Mouse (Mus musculus) embryonic stem cell, embryonic (primary cell): ENCODE data around the gene Afap1l2.

ENCODE experiments used
- CTCF ChIA-PET, 4 experiments: fragments of 300-600 bp in 2 of 4; fragments of 350-600 bp in 2 of 4; sonication (Branson Sonifier 250); formaldehyde crosslinking; loops; one replicate each; lab custom pipeline; 2022; ENCODE audit warnings: inconsistent platforms in 2 of 4; lab: Charles Lee
- POLR2A ChIA-PET, 4 experiments: fragments of 300-600 bp in 2 of 4; fragments of 350-600 bp in 2 of 4; sonication (Branson Sonifier 250); formaldehyde crosslinking; loops; one replicate each; lab custom pipeline; 2022; ENCODE audit warnings: antibody characterized with exemption in 4 of 4, inconsistent platforms in 1 of 4; lab: Charles Lee

Gene Afap1l2

DNA sequence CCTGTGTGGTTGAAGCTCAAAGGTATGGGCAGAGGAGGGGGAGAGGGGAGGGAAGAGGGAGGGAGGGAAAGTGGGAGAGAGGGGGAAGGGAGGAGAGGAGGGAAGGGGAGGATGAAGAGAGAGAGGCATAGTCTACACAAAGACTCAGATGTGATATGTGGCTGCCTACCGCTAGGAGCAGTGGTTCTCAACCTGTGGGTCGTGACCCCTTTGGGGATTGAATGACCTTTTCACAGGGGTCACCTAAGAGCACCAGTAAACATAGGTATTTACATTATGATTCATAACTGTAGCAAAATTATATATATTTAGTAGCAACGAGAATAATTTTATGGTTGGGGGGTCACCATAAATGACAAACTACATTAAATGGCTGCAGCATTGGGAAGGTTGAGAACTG lies 74.2 kb downstream of the Afap1l2 start:
- POLR2A ChIA-PET = interaction anchor here in 3 of 4 experiments (0.6 to 0.7 kb wide), 6 partner anchors 18 to 1121 kb away, joined by 3 to 12 read pairs (median 3); no protein-coding TSS in a partner anchor
- CTCF ChIA-PET = interaction anchor here in 3 of 4 experiments (0.6 to 1.1 kb wide), 3 partner anchors 26 to 1064 kb away, joined by 3 to 6 read pairs (median 4); partner anchors contain the start of gene Afap1l2 (in 1 of the 3)

GRCm38 (mm10) chr19:56930029-56930428 lies 78.0 kb downstream of the Afap1l2 start:
- CTCF ChIA-PET = interaction anchor here in 3 of 4 experiments (0.6 to 2.2 kb wide), 6 partner anchors 11 to 712 kb away, joined by 3 to 14 read pairs (median 6); partner anchors contain the start of gene Tdrd1 (in 1 of the 3)

GRCm38 (mm10) chr19:56929392-56929791 lies 78.6 kb downstream of the Afap1l2 start:
- CTCF ChIA-PET = interaction anchor here in 3 of 4 experiments (0.6 to 2.2 kb wide), 5 partner anchors 10 to 713 kb away, joined by 3 to 14 read pairs (median 6); no protein-coding TSS in a partner anchor
- POLR2A ChIA-PET = interaction anchor here in 1 of 4 experiments (1.2 kb wide), 1 partner anchor 8 kb away, joined by 3 read pairs; no protein-coding TSS in a partner anchor

More at GRCm38 (mm10) chr19:56930029-56930428, 78.0 kb downstream of the Afap1l2 start:
- POLR2A ChIA-PET = interaction anchor here in 2 of 4 experiments (0.6 to 1.2 kb wide), 3 partner anchors 9 to 40 kb away, joined by 3 read pairs; no protein-coding TSS in a partner anchor

DNA sequence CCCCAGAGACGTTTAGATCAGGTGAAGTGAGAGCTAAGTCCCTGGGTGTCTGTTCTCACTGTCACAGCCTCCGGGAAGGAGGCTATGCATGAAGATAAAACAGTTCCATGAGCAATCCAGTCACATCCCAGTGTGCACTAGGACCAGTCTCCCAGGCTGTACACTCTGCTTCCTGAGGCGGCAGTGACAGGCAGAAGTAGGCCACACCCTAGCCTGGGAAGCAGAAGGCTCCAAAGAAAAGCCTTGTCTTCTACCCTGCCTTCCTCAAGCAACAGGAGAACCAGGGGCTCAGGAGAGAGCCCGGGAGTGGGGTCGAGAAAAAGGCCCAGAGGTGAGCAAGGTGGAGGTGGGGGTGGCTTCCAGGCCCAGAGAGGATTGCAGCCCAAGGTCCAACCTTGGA lies 86.3 kb downstream of the Afap1l2 start:
- CTCF ChIA-PET = interaction anchor here in 3 of 4 experiments (0.5 to 4.1 kb wide), 6 partner anchors 14 to 1180 kb away, joined by 3 to 28 read pairs (median 4); partner anchors contain the start of gene Tcf7l2 (in 1 of the 3)
- POLR2A ChIA-PET = interaction anchor here in 1 of 4 experiments (1.3 kb wide), 1 partner anchor 8 kb away, joined by 3 read pairs; no protein-coding TSS in a partner anchor

DNA sequence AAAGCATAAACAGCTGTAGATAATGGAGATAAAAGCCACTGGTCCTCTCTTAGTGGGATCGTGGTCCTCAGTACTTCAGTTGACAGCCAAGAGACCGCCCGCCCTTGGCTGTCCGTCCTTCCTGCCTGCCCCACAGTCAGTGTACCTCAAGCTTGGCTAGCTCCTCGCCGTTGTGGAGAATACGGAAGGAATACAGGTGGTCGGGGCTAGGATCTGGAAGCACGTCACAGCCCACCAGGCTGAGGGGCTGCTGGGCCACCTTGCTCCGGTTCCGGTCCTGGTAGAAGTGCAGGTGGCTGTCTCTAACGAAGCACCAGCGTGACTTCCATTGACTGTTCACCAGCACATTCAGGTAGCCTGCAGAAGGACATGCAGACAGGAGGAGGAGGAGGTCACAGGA lies 87.8 kb downstream of the Afap1l2 start:
- CTCF ChIA-PET = interaction anchor here in 3 of 4 experiments (0.5 to 4.1 kb wide), 9 partner anchors 9 to 112 kb away, joined by 3 to 28 read pairs (median 3); partner anchors contain the start of gene Afap1l2 (in 1 of the 3)

GRCm38 (mm10) chr19:56919628-56920027 lies 88.4 kb downstream of the Afap1l2 start:
- POLR2A ChIA-PET = interaction anchor here in 1 of 4 experiments (1.0 kb wide), 1 partner anchor 10 kb away, joined by 3 read pairs; no protein-coding TSS in a partner anchor

More for the DNA sequence above, 87.8 kb downstream of the Afap1l2 start:
- POLR2A ChIA-PET = interaction anchor here in 2 of 4 experiments (0.5 to 0.7 kb wide), 2 partner anchors 178 to 219 kb away, joined by 3 read pairs; no protein-coding TSS in a partner anchor

DNA sequence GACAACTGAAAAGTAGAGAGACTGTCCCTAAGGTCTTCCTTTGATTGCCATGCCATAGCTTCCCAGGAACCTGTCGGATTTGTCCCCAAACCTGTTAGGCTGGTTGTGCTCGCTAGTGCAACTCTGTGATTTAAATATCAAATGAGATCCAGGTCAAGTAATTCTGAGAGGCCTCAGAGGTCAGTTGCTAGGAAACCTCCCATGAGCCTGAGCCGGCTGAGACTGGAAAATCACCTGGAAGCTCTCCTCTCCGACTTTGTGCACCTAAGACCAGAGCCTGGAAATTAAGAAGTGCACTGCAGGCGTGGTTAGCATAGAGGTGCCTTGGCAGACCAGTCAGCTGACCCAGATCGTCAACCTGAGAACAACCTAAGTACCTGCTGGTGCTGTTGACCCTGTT lies 92.9 kb downstream of the Afap1l2 start:
- POLR2A ChIA-PET = interaction anchor here in 2 of 4 experiments (0.6 to 1.2 kb wide), 4 partner anchors 11 to 35 kb away, joined by 3 to 4 read pairs (median 3); no protein-coding TSS in a partner anchor
- CTCF ChIA-PET = interaction anchor here in 2 of 4 experiments (0.5 to 1.5 kb wide), 5 partner anchors 11 to 473 kb away, joined by 3 to 5 read pairs (median 4); partner anchors contain the start of gene Afap1l2 (in 1 of the 2)

More at GRCm38 (mm10) chr19:56919628-56920027, 88.4 kb downstream of the Afap1l2 start:
- CTCF ChIA-PET = interaction anchor here (0.5 to 4.1 kb wide), 12 partner anchors 9 to 126 kb away, joined by 3 to 28 read pairs (median 4); partner anchors contain the start of gene Afap1l2 (in 1 of the 4)

DNA sequence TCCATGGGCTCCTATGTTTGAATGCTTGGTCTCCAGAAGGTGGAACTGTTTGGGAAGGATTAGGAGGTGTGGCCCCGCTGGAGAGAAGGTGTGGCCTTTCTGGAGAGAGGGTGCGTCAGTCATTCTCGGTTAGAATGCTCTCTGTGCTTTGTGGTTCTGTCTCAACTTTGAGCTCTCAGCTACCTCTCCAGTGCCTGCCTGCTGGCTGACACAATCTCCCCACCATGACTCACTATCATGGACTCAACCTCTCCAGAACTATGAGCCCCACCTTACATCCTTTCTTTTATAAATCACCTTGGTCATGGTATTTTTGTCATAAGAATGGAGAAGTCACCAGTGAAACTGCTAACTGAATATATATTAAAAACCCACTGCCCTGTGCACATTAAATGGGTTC lies 93.4 kb downstream of the Afap1l2 start:
- POLR2A ChIA-PET = interaction anchor here in 2 of 4 experiments (0.6 to 0.9 kb wide), 2 partner anchors 11 to 15 kb away, joined by 3 to 4 read pairs; no protein-coding TSS in a partner anchor

GRCm38 (mm10) chr19:56913761-56914160 lies 94.3 kb downstream of the Afap1l2 start:
- POLR2A ChIA-PET = interaction anchor here in 1 of 4 experiments (0.6 kb wide), 1 partner anchor 95 kb away, joined by 3 read pairs; no protein-coding TSS in a partner anchor

More for the DNA sequence above, 93.4 kb downstream of the Afap1l2 start:
- CTCF ChIA-PET = interaction anchor here in 2 of 4 experiments (1.0 to 1.5 kb wide), 2 partner anchors 10 to 117 kb away, joined by 3 to 5 read pairs; no protein-coding TSS in a partner anchor

GRCm38 (mm10) chr19:56910561-56910960 lies 97.5 kb downstream of the Afap1l2 start:
- POLR2A ChIA-PET = no interaction called here
- CTCF ChIA-PET = interaction anchor here in 1 of 4 experiments (1.1 kb wide), 1 partner anchor 9 kb away, joined by 3 read pairs; no protein-coding TSS in a partner anchor

More at GRCm38 (mm10) chr19:56913761-56914160, 94.3 kb downstream of the Afap1l2 start:
- CTCF ChIA-PET = no interaction called here

DNA sequence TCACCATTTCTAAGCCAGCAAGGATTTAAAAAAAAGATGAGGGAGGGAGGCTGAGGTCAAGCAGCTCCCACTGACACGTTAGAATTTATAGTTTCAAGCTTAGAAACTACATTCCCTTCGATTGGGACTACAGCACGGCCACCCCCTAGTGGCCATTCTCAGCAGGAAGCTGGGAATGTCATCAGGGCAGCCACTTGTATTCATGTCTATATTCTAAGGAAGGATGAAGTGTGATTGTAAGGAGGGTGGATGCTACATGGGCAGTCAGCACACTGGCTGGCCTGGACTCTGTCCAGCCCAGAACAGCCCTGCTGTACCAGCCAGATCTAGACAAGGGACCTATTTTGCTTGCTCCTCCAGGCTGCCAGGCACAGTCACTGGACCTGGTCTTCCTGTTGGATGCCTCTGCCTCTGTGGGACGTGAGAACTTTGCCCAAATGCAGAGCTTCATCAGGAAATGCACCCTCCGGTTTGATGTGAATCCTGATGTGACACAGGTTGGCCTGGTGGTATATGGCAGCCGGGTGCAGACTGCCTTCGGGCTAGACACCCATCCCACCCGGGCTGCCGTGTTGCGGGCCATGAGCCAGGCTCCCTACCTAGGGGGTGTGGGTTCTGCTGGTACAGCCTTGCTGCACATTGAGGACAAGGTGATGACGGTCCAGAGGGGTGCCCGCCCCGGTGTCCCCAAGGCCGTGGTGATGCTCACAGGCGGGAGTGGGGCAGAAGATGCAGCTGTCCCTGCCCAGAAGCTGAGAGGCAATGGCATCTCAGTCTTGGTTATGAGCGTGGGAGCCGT lies 99.4 kb downstream of the Afap1l2 start:
- POLR2A ChIA-PET = interaction anchor here in 1 of 4 experiments (1.1 kb wide), 1 partner anchor 28 kb away, joined by 3 read pairs; no protein-coding TSS in a partner anchor

GRCm38 (mm10) chr19:56907850-56908249 lies 100.2 kb downstream of the Afap1l2 start:
- ChIA-PET CTCF (interaction anchor here (0.5 to 2.0 kb wide), 29 partner anchors 9 to 502 kb away, joined by 3 to 10 read pairs (median 3); partner anchors contain the start of gene Afap1l2 (in 1 of the 4)), POLR2A (interaction anchor here in 2 of 4 experiments (0.5 to 0.7 kb wide), 2 partner anchors 10 to 98 kb away, joined by 3 to 4 read pairs; no protein-coding TSS in a partner anchor)

More for the DNA sequence above, 99.4 kb downstream of the Afap1l2 start:
- CTCF ChIA-PET = interaction anchor here (0.5 to 2.0 kb wide), 34 partner anchors 9 to 557 kb away, joined by 3 to 10 read pairs (median 3); partner anchors contain the start of gene Afap1l2 (in 2 of the 4)

- ChIA-PET CTCF (no interaction called here), POLR2A (interaction anchor here in 1 of 4 experiments (1.0 kb wide), 1 partner anchor 83 kb away, joined by 3 read pairs; the partner anchor contains the start of gene Ccdc186)
Observed at GRCm38 (mm10) chr19:56905395-56905794, 102.6 kb downstream of the Afap1l2 start.

GRCm38 (mm10) chr19:56904095-56904494 lies 103.9 kb downstream of the Afap1l2 start:
- ChIA-PET POLR2A (interaction anchor here in 2 of 4 experiments (0.6 to 0.7 kb wide), 2 partner anchors 11 to 102 kb away, joined by 3 to 4 read pairs; no protein-coding TSS in a partner anchor), CTCF (interaction anchor here in 2 of 4 experiments (0.7 to 1.0 kb wide), 2 partner anchors 11 to 1393 kb away, joined by 3 to 8 read pairs; no protein-coding TSS in a partner anchor)

GRCm38 (mm10) chr19:56897654-56898053 lies 110.4 kb downstream of the Afap1l2 start:
- ChIA-PET CTCF (interaction anchor here in 1 of 4 experiments (2.0 kb wide), 1 partner anchor 11 kb away, joined by 5 read pairs; no protein-coding TSS in a partner anchor), POLR2A (no interaction called here)

GRCm38 (mm10) chr19:56893326-56893725 lies 114.7 kb downstream of the Afap1l2 start:
- POLR2A ChIA-PET = interaction anchor here in 1 of 4 experiments (0.7 kb wide), 1 partner anchor 589 kb away, joined by 3 read pairs; no protein-coding TSS in a partner anchor
- CTCF ChIA-PET = interaction anchor here in 1 of 4 experiments (0.9 kb wide), 1 partner anchor 15 kb away, joined by 3 read pairs; no protein-coding TSS in a partner anchor

GRCm38 (mm10) chr19:56892586-56892985 lies 115.4 kb downstream of the Afap1l2 start:
- ChIA-PET POLR2A (no interaction called here), CTCF (no interaction called here)
